Mouse (Mus musculus): ENCODE measurements around the gene Olfr695.
"Not testable (repeated sequence)": the region's sequence is repeated elsewhere in the genome, so short reads cannot be mapped to it uniquely, and the experiment has no call there.

Olfr695 gene

GRCm38 (mm10) chr7:106716296-106716695, at the start of gene Olfr695:
Gene Olfr695, minus strand, starts transcription at chr7:106716396.
- DNase-seq = no peak

- not testable (repeated sequence) for DNase-seq
Measured at GRCm38 (mm10) chr7:106761008-106761407, 44.8 kb upstream of the Olfr695 start.

- no peak for DNase-seq
Measured at GRCm38 (mm10) chr7:106758800-106759199, 42.6 kb upstream of the Olfr695 start.

GRCm38 (mm10) chr7:106755297-106755696, 39.1 kb upstream of the Olfr695 start, which contains the start of gene Olfr698:
Gene Olfr698, minus strand, starts transcription at chr7:106755397.
- no peak for DNase-seq

GRCm38 (mm10) chr7:106745811-106746210, 29.6 kb upstream of the Olfr695 start:
- DNase-seq = no peak

- no peak for DNase-seq
Measured at GRCm38 (mm10) chr7:106742343-106742742, 26.1 kb upstream of the Olfr695 start, which contains the start of gene Olfr697. Gene Olfr697, minus strand, starts transcription at chr7:106742443.

- DNase-seq = no peak
Measured at GRCm38 (mm10) chr7:106737028-106737427, 20.8 kb upstream of the Olfr695 start.

GRCm38 (mm10) chr7:106733717-106734116, 17.5 kb upstream of the Olfr695 start:
- no peak for DNase-seq

- DNase-seq = not testable (repeated sequence)
Measured at GRCm38 (mm10) chr7:106725654-106726053, 9.5 kb upstream of the Olfr695 start.

- DNase-seq = no peak
Measured at GRCm38 (mm10) chr7:106711463-106711862, 4.7 kb downstream of the Olfr695 start.

GRCm38 (mm10) chr7:106707705-106708104, 8.5 kb downstream of the Olfr695 start:
- not testable (repeated sequence) for DNase-seq

GRCm38 (mm10) chr7:106696891-106697290, 19.3 kb downstream of the Olfr695 start:
- DNase-seq = no peak

GRCm38 (mm10) chr7:106692976-106693375, 23.2 kb downstream of the Olfr695 start:
- DNase-seq = no peak

- no peak for DNase-seq
Measured at GRCm38 (mm10) chr7:106691714-106692113, 24.5 kb downstream of the Olfr695 start, which contains the start of gene Olfr694. Gene Olfr694, minus strand, starts transcription at chr7:106691814.

GRCm38 (mm10) chr7:106685382-106685781, 30.8 kb downstream of the Olfr695 start:
- DNase-seq = no peak

GRCm38 (mm10) chr7:106680484-106680883, 35.7 kb downstream of the Olfr695 start, which contains the start of gene Olfr693:
Gene Olfr693, minus strand, starts transcription at chr7:106680584.
- DNase-seq = no peak
